In the genomic region with DNA sequence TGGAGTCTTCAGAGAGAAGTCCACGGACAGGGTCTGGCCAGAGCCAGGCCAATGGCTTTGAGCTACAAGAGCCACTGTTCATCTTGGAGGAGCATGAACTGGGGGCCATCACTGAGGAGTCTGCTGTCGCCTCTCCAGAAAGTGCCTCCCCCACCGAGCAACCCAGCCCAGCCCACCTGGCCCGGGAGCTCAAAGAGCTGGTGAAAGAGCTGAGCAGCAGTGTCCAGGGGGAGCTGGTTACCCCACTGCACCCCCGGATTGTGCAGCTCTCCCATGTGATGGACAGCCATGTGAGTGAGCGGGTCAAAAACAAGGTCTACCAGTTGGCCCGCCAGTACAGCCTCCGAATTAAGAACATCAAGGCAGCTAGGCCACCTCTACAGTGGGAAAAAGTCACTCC, we compare ENCODE assay signal across 29 mouse cellular contexts.
"Had no signal": no experiment of that assay in that cellular context is flagged by ENCODE, and none has a peak within 500 bp of the region (broad histone marks: within the 10 kb centered on the region; RNA-seq: fewer than 3 reads in every experiment).

No protein-coding gene starts in this region.

- H3K4me3 ChIP-seq: limb, embryonic 10.5 days; limb, embryonic 12.5 days; limb, embryonic 13.5 days; limb, embryonic 15.5 days; liver, embryonic 12.5 days; liver, embryonic 13.5 days; liver, embryonic 15.5 days; lung, embryonic 15.5 days; megakaryocyte, embryonic 14.5 days; midbrain, embryonic 10.5 days; midbrain, embryonic 12.5 days; midbrain, embryonic 13.5 days; midbrain, embryonic 15.5 days; myocyte; neural tube, embryonic 12.5 days had no signal

- H3K4me1 ChIP-seq: limb, embryonic 12.5 days; limb, embryonic 13.5 days; limb, embryonic 15.5 days; lung, embryonic 15.5 days; midbrain, embryonic 12.5 days; midbrain, embryonic 13.5 days; midbrain, embryonic 15.5 days; neural tube, embryonic 12.5 days had no signal

- ATAC-seq: lung, postnatal 0 days; midbrain, embryonic 13.5 days; midbrain, embryonic 15.5 days had no signal

- H3K4me2 ChIP-seq: limb, embryonic 12.5 days; limb, embryonic 13.5 days; limb, embryonic 15.5 days; liver, embryonic 11.5 days; lung, embryonic 14.5 days; lung, embryonic 15.5 days; midbrain, embryonic 12.5 days; midbrain, embryonic 13.5 days; midbrain, embryonic 15.5 days; neural tube, embryonic 12.5 days had no signal

- H3K36me3 ChIP-seq: midbrain, embryonic 12.5 days; midbrain, embryonic 13.5 days; midbrain, embryonic 15.5 days; neural tube, embryonic 12.5 days had no signal

- H3K9me3 ChIP-seq: limb, embryonic 10.5 days; limb, embryonic 12.5 days; limb, embryonic 13.5 days; limb, embryonic 15.5 days; liver, embryonic 12.5 days; liver, embryonic 13.5 days; liver, embryonic 15.5 days; lung, embryonic 15.5 days; megakaryocyte, embryonic 14.5 days; midbrain, embryonic 12.5 days; midbrain, embryonic 13.5 days; midbrain, embryonic 15.5 days; neural tube, embryonic 12.5 days had no signal

- H3K27ac ChIP-seq: limb, embryonic 10.5 days; limb, embryonic 12.5 days; limb, embryonic 13.5 days; limb, embryonic 15.5 days; liver, embryonic 12.5 days; liver, embryonic 13.5 days; liver, embryonic 14.5 days; liver, embryonic 15.5 days; lung, embryonic 15.5 days; macrophage; midbrain, embryonic 10.5 days; midbrain, embryonic 12.5 days; midbrain, embryonic 13.5 days; midbrain, embryonic 15.5 days; neural tube, embryonic 12.5 days had no signal

- H3K9ac ChIP-seq: limb, embryonic 12.5 days; limb, embryonic 13.5 days; limb, embryonic 15.5 days; liver, embryonic 12.5 days; liver, embryonic 13.5 days; liver, embryonic 14.5 days; liver, embryonic 15.5 days; liver, postnatal 0 days; lung, embryonic 14.5 days; lung, embryonic 15.5 days; midbrain, embryonic 12.5 days; midbrain, embryonic 13.5 days; midbrain, embryonic 15.5 days; neural tube, embryonic 12.5 days had no signal

- DNase-seq: left cerebral cortex, postnatal 4 days; liver, postnatal 0 days; lung, adult 18-20 months; lung, adult 2 months; lung, embryonic 14.5 days; lung, postnatal 10 days; lung, postnatal 14 days; lung, postnatal 36 days; lung, postnatal 4 days; midbrain, embryonic 14.5 days had no signal

- H3K27me3 ChIP-seq: limb, embryonic 12.5 days; limb, embryonic 13.5 days; limb, embryonic 15.5 days; lung, embryonic 15.5 days; midbrain, embryonic 12.5 days; midbrain, embryonic 13.5 days; midbrain, embryonic 15.5 days; neural tube, embryonic 12.5 days had no signal
